Mouse (Mus musculus) CH12.LX (cell line): ENCODE data around the gene Cacybp.

Experiments
- CTCF ChIP-seq, 2 experiments: IDR thresholded peaks in 1 of 2; conservative IDR thresholded peaks in 1 of 2; 2 replicates each; pipeline ENCODE4 v1.5.1; 2011 to 2012; ENCODE audit warnings: low read depth in 2 of 2, low read length in 2 of 2, improper control_type of control experiment in 1 of 2, inconsistent platforms in 1 of 2, mild to moderate bottlenecking in 1 of 2, moderate library complexity in 1 of 2
- E2F4 ChIP-seq: IDR thresholded peaks from 2 replicates; pipeline ENCODE4 v1.6.1; 2011; ENCODE audit warnings: low read depth, low read length, improper control_type of control experiment; ENCODE audit not compliant: insufficient replicate concordance
- MAX ChIP-seq: IDR thresholded peaks from 2 replicates; pipeline ENCODE4 v1.6.1; 2011; ENCODE audit warnings: low read length, improper control_type of control experiment
- PAX5 ChIP-seq: IDR thresholded peaks from 2 replicates; pipeline ENCODE4 v1.6.1; 2012; ENCODE audit warnings: low read length, inconsistent platforms, mixed read lengths
- RAD21 ChIP-seq: IDR thresholded peaks from 2 replicates; pipeline ENCODE4 v1.6.1; 2011; ENCODE audit warnings: low read depth, mild to moderate bottlenecking, low read length, improper control_type of control experiment, moderate library complexity
- USF1 ChIP-seq: IDR thresholded peaks from 2 replicates; pipeline ENCODE4 v1.6.1; 2014; ENCODE audit warnings: low read depth, mild to moderate bottlenecking, inconsistent platforms, low read length, improper control_type of control experiment
- ZKSCAN1 ChIP-seq: IDR thresholded peaks from 2 replicates; pipeline ENCODE4 v1.6.1; 2012; ENCODE audit warnings: low read depth, inconsistent platforms, low read length, improper control_type of control experiment, borderline replicate concordance
- ZMIZ1 ChIP-seq: IDR thresholded peaks from 2 replicates; pipeline ENCODE4 v1.6.1; 2012; ENCODE audit warnings: low read depth, mild to moderate bottlenecking, inconsistent platforms, low read length, improper control_type of control experiment
- ZNF384 ChIP-seq: IDR thresholded peaks from 2 replicates; pipeline ENCODE4 v1.6.1; 2012; ENCODE audit warnings: low read depth, low read length, improper control_type of control experiment, inconsistent platforms

- no peak for TF ChIP-seq E2F4
- TF ChIP-seq CTCF (conservative IDR thresholded peaks at IDR 0.05 in 1 of 2, IDR thresholded peaks at IDR 0.05 in 1 of 2; ENCODE audit: low read depth in 2 of 2, low read length in 2 of 2) = no peak
- no peak for TF ChIP-seq ZMIZ1
- TF ChIP-seq USF1 = no peak
- TF ChIP-seq MAX = no peak
- no peak for TF ChIP-seq ZNF384
- no peak for TF ChIP-seq ZKSCAN1
- TF ChIP-seq PAX5 = no peak
- TF ChIP-seq RAD21 = no peak
These were observed 47.9 kb upstream of the Cacybp start for GRCm38 (mm10) chr1:160260605-160261004.
